Mouse (Mus musculus) limb, embryonic 14.5 days (tissue): Measurements from ENCODE around the gene Agbl3. TPM values are rescaled to one million over a fixed set of nuclear protein-coding genes. Genes with fewer than 3 reads are reported as not detected.

Source experiments
- ATAC-seq: fragments of 200-750 bp; cut with Nextera tagmentation; 2 replicates; pipeline ENCODE4 v1.8.0; 2017; ENCODE audit warnings: low read depth, moderate number of reproducible peaks, moderate TSS enrichment; ENCODE audit not compliant: low FRiP score
- DNase-seq: peaks from one replicate; pipeline ENCODE4 v3.0.0-alpha.2; 2015; ENCODE audit warnings: low spot score
- H3K27ac ChIP-seq: fragments of 300-500 bp; sonication (generic); replicated peaks from 2 replicates; pipeline ENCODE4 v1.5.1; 2014; ENCODE audit warnings: low read depth, mild to moderate bottlenecking, low read length, moderate library complexity, mixed read lengths
- H3K27me3 ChIP-seq: fragments of 300-500 bp; sonication (generic); 2 replicates; pipeline ENCODE4 v1.6.1; 2014; ENCODE audit warnings: low read length, mixed read lengths; ENCODE audit not compliant: control insufficient read depth, insufficient read depth
- H3K36me3 ChIP-seq: fragments of 300-500 bp; sonication (generic); 2 replicates; pipeline ENCODE4 v1.6.1; 2014; ENCODE audit warnings: mild to moderate bottlenecking, low read length, moderate library complexity, mixed read lengths; ENCODE audit not compliant: control insufficient read depth, insufficient read depth
- H3K4me1 ChIP-seq: fragments of 300-500 bp; sonication (generic); 2 replicates; pipeline ENCODE4 v1.6.1; 2014; ENCODE audit warnings: antibody characterized with exemption, low read length, mixed read lengths; ENCODE audit not compliant: control insufficient read depth, insufficient read depth
- H3K4me2 ChIP-seq: fragments of 300-500 bp; sonication (generic); replicated peaks from 2 replicates; pipeline ENCODE4 v1.6.1; 2014; ENCODE audit warnings: low read depth, mild to moderate bottlenecking, low read length, moderate library complexity; ENCODE audit not compliant: severe bottlenecking
- H3K4me3 ChIP-seq: fragments of 300-500 bp; sonication (generic); replicated peaks from 2 replicates; pipeline ENCODE4 v1.5.1; 2014; ENCODE audit warnings: low read length
- H3K9ac ChIP-seq: fragments of 300-500 bp; sonication (generic); 2 replicates; pipeline ENCODE4 v1.6.1; 2014; ENCODE audit warnings: mild to moderate bottlenecking, low read depth, low read length, moderate library complexity; ENCODE audit not compliant: severe bottlenecking
- H3K9me3 ChIP-seq: fragments of 300-500 bp; sonication (generic); 2 replicates; pipeline ENCODE4 v1.6.1; 2016; ENCODE audit warnings: low read length; ENCODE audit not compliant: control insufficient read depth
- POLR2A ChIP-seq: fragments of 200-500 bp; IDR thresholded peaks from 2 replicates; pipeline ENCODE4 v1.8.0; 2012; ENCODE audit warnings: inconsistent platforms, mild to moderate bottlenecking, moderate library complexity, borderline replicate concordance; ENCODE audit not compliant: insufficient read depth, insufficient read length; ENCODE audit errors: extremely low read depth
- WGBS: fragments of 180-500 bp; shearing (Covaris S2); extraction: QIAGEN DNeasy Blood & Tissue Kit; methylation state at CpG from one replicate; pipeline ENCODE4 v1.1.7; 2014; 5-methylcytosine and 5-hydroxymethylcytosine counted together
- polyA plus RNA-seq, 2 experiments: library from polyadenylated mRNA; depleted of rRNA in 1 of 2; stranded (reverse) in 1 of 2; unstranded in 1 of 2; fragments of >200 nt; fragmentation: Nextera tagmentation in 1 of 2; extraction: Ambion mirVana in 1 of 2; gene quantifications; 2 replicates each; pipeline versions ENCODE4 v1.2.1 to v1.2.3; 2012 to 2014

The Agbl3 gene
- polyA plus RNA-seq, 2 experiments, result 8.2 to 11.3 TPM

DNA sequence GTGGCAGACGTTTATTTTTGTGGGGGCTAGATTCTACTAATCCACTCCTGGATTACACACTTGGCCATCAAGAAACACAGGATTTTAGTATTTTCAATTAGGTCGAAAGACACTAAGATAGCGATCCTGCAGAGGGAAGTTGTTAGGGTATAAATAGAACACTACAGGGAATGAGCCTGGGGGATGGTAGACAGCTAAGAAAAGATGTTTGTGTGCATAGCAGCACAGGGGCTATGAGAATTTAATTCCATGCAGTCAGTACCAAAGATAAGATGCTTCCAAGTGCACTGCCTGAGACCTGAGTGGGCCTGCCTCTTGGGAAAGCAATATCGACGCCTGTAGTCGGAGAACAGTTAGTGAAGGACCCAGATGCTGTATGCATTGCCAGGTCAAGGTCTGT is 9.7 kb upstream of the Agbl3 start:
- Histone ChIP-seq H3K9me3 (no peaks in the 10 kb centered on the region), H3K4me2 (no peak overlapping the region), H3K27ac (no peak overlapping the region), H3K36me3 (peaks cover 69% of the 10 kb centered on the region), H3K27me3 (no peaks in the 10 kb centered on the region), H3K4me1 (no peaks in the 10 kb centered on the region), H3K4me3 (no peak overlapping the region), H3K9ac (no peak overlapping the region)
- ATAC-seq, result no peak
- 79% methylated on average over 6 of the region's 6 CpGs for WGBS
- TF ChIP-seq POLR2A, result no peak
- no peak for DNase-seq

DNA sequence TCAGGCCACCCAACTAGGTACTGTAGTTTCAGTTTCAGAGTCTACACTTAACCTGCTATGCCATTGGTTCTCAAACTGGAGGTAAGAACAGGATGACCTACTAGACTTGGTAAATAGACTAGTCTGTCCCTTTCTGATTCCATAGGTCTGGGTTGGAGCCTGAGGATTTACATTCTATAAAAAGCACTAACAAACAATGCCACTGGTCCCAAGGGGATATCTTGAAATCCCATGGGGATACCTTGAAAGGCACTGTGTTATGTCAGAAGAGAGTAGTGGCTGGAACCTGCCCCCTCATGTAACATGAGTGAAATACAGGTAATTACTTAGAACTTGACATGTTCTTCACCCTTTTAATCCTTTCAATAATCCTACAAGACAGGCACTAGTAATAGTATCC is 3.8 kb upstream of the Agbl3 start:
- H3K4me1 ChIP-seq, result no peaks in the 10 kb centered on the region
- no peaks in the 10 kb centered on the region for H3K9me3 ChIP-seq
- no peak overlapping the region for H3K9ac ChIP-seq
- H3K27me3 ChIP-seq, result no peaks in the 10 kb centered on the region
- no peak overlapping the region for H3K4me2 ChIP-seq
- no peak overlapping the region for H3K4me3 ChIP-seq
- no peak for TF ChIP-seq POLR2A
- DNase-seq, result no peak
- no peak overlapping the region for H3K27ac ChIP-seq
- peaks cover 28% of the 10 kb centered on the region for H3K36me3 ChIP-seq
- no peak for ATAC-seq

DNA sequence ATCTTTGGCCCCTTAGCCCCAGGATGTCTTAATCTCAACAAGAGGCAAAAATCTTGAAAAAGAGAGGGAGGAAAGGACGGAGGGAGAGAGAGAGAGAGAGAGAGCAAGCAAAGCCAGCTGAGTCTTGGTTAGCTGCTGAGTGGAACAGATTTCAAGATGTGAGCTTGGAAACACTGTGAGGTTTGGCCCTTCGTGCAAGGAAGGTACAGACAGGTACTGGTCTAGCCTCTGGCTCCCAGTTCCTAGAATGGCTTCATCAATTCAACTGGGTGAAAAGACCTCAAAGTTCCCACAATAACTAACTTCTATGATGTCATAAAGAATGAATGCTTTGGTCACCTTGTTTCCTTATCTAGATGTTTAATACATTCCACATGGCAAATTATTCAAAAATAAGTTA is 3.1 kb upstream of the Agbl3 start:
- WGBS, result 75% methylated on average over 2 of the region's 2 CpGs
- TF ChIP-seq POLR2A, result no peak

DNA sequence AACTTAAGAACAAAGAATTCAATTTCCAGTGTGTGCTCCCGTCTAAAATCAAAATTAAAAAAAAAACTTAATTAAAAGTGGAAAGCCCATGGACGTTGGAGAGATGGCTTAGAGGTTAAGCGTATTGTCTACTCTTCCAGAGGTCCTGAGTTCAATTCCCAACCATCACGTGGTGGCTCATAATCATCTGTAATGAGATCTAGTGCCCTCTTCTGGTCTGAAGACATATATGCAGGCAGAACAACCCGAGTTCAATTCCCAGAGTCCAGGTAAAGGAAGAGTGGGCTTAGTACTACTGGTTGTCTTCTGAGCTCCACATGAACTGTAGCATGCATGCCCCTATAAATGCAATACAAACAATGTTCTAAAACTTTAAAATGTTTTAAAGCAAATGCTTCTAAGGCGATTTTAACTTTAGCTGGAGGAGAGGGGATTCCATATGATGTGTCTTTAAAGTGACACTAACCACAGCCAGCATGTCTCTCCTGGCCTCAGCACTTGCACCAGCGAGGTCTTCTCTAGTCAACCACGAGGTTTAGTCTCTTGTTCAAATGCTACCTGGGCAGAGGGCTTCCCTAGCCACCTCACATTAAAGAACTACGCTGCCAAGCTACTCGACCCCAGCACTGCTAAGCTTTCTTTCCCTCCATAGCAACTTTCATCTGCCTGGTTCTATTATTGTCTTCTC is 2.1 kb upstream of the Agbl3 start:
- H3K27ac ChIP-seq, result no peak overlapping the region
- DNase-seq (no peak), ATAC-seq (no peak)
- H3K4me1 ChIP-seq, result no peaks in the 10 kb centered on the region
- H3K9me3 ChIP-seq, result no peaks in the 10 kb centered on the region
- H3K4me2 ChIP-seq, result no peak overlapping the region
- H3K4me3 ChIP-seq, result no peak overlapping the region
- H3K9ac ChIP-seq, result no peak overlapping the region
- 74% methylated on average over 10 of the region's 10 CpGs for WGBS
- no peak for TF ChIP-seq POLR2A
- no peaks in the 10 kb centered on the region for H3K27me3 ChIP-seq
- peaks cover 14% of the 10 kb centered on the region for H3K36me3 ChIP-seq

More for the DNA sequence above, 3.1 kb upstream of the Agbl3 start:
- Histone ChIP-seq H3K9ac (no peak overlapping the region), H3K9me3 (no peaks in the 10 kb centered on the region), H3K27me3 (no peaks in the 10 kb centered on the region), H3K27ac (no peak overlapping the region), H3K4me1 (no peaks in the 10 kb centered on the region), H3K4me3 (no peak overlapping the region), H3K4me2 (no peak overlapping the region), H3K36me3 (peaks cover 22% of the 10 kb centered on the region)
- ATAC-seq, result no peak
- DNase-seq, result no peak

DNA sequence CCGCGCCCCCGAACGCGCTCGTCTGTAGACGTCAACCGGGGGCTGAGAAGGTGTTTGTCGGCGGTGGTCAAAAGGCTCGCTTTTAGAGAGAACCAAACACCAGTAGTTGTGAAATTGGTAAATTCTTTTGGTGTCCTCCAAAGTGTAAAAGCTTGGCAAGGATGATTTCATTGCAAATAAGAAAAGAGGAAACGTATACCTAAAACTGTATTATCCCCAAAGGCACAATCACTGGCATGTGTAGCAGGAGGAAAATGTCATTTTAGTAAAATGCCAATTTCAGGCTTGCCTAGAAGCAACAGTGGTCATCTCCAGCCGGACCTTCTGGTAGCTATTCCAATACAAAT is 684 bp downstream of the Agbl3 start:
- ATAC-seq, result no peak
- H3K27me3 ChIP-seq, result no peaks in the 10 kb centered on the region

More for the DNA sequence above, 684 bp downstream of the Agbl3 start:
- H3K36me3 ChIP-seq, result peaks cover 5% of the 10 kb centered on the region; the same call in 1 of the 2 replicates
- no peak for DNase-seq
- no peaks in the 10 kb centered on the region for H3K4me1 ChIP-seq
- H3K4me3 ChIP-seq, result peak overlapping the region; percentile 69
- peak overlapping the region; percentile 95 for H3K9ac ChIP-seq
- H3K4me2 ChIP-seq, result peak overlapping the region; percentile 71
- H3K9me3 ChIP-seq, result no peaks in the 10 kb centered on the region
- peak overlapping the region; percentile 98 for H3K27ac ChIP-seq
- TF ChIP-seq POLR2A, result no peak
- WGBS, result 2% methylated on average over 13 of the region's 13 CpGs
